Mouse (Mus musculus): ENCODE results near the gene 2900011O08Rik. TPM values are rescaled to one million over a fixed set of nuclear protein-coding genes. Genes with fewer than 3 reads are reported as not detected.

2900011O08Rik gene
- 0.17 and 0.38 TPM in 2 replicates for polyA plus RNA-seq (2012; rRNA removed)

GRCm38 (mm10) chr16:13986574-13987478 lies at the start of gene 2900011O08Rik, which contains the start of gene Ifitm7:
Gene 2900011O08Rik (plus strand): TSS chr16:13986604.
Gene Ifitm7 (minus strand): TSS chr16:13986888.
- Histone ChIP-seq H3K27me3 (ENCODE audit: control insufficient read depth, insufficient read depth, low read length) (0 out of 2 replicates have a peak, but pooled peaks cover 3% of the 10 kb centered on the region), H3K36me3 (ENCODE audit: control insufficient read depth, insufficient read depth, low read length) (no peaks in the 10 kb centered on the region), H3K4me3 (ENCODE audit: control insufficient read depth, insufficient read depth, low read length) (no peak within 1 kb of the TSS), H3K27ac (ENCODE audit: control insufficient read depth, insufficient read depth, low read length) (no peak within 1 kb of the TSS), H3K4me1 (replicated peaks; ENCODE audit: control insufficient read depth, insufficient read depth, low read length) (no peaks in the 10 kb centered on the region)
- TF ChIP-seq POLR2A (IDR thresholded peaks at IDR 0.05; ENCODE audit: control insufficient read depth, extremely low read depth, insufficient read depth, low read length, poor library complexity) (no peak), CTCF (IDR thresholded peaks at IDR 0.05; ENCODE audit: borderline replicate concordance, control insufficient read depth, extremely low read depth, insufficient read depth, low read length, poor library complexity) (no peak)
- 4% methylated on average over 31 of the region's 31 CpGs for WGBS
- DNase-seq: no peak

- no peaks in the 10 kb centered on the region for H3K36me3 ChIP-seq (ENCODE audit: control insufficient read depth, insufficient read depth, low read length)
- no peaks in the 10 kb centered on the region for H3K4me1 ChIP-seq (replicated peaks; ENCODE audit: control insufficient read depth, insufficient read depth, low read length)
- no peak overlapping the region for H3K4me3 ChIP-seq (ENCODE audit: control insufficient read depth, insufficient read depth, low read length)
- 14% methylated on average over 28 of the region's 28 CpGs for WGBS
- no peak for DNase-seq
- no peak overlapping the region for H3K27ac ChIP-seq (ENCODE audit: control insufficient read depth, insufficient read depth, low read length)
- TF ChIP-seq CTCF (IDR thresholded peaks at IDR 0.05; ENCODE audit: borderline replicate concordance, control insufficient read depth, extremely low read depth, insufficient read depth, low read length, poor library complexity) (no peak), POLR2A (IDR thresholded peaks at IDR 0.05; ENCODE audit: control insufficient read depth, extremely low read depth, insufficient read depth, low read length, poor library complexity) (no peak)
- no peaks in the 10 kb centered on the region; the same call in 1 of the 2 replicates for H3K27me3 ChIP-seq (ENCODE audit: control insufficient read depth, insufficient read depth, low read length)
These were observed 46.1 kb upstream of the 2900011O08Rik start for GRCm38 (mm10) chr16:13940139-13940846.

GRCm38 (mm10) chr16:13940847-13941395 lies 45.5 kb upstream of the 2900011O08Rik start:
- 8% methylated on average over 34 of the region's 34 CpGs for WGBS

GRCm38 (mm10) chr16:13944178-13944577 lies 42.2 kb upstream of the 2900011O08Rik start:
- Histone ChIP-seq H3K27ac (ENCODE audit: control insufficient read depth, insufficient read depth, low read length) (no peak overlapping the region), H3K27me3 (ENCODE audit: control insufficient read depth, insufficient read depth, low read length) (no peaks in the 10 kb centered on the region; the same call in 1 of the 2 replicates), H3K36me3 (ENCODE audit: control insufficient read depth, insufficient read depth, low read length) (no peaks in the 10 kb centered on the region), H3K4me1 (replicated peaks; ENCODE audit: control insufficient read depth, insufficient read depth, low read length) (no peaks in the 10 kb centered on the region), H3K4me3 (ENCODE audit: control insufficient read depth, insufficient read depth, low read length) (no peak overlapping the region)
- no peak for DNase-seq
- WGBS: 31% methylated on average over 4 of the region's 4 CpGs
- TF ChIP-seq CTCF (IDR thresholded peaks at IDR 0.05; ENCODE audit: borderline replicate concordance, control insufficient read depth, extremely low read depth, insufficient read depth, low read length, poor library complexity) (no peak), POLR2A (IDR thresholded peaks at IDR 0.05; ENCODE audit: control insufficient read depth, extremely low read depth, insufficient read depth, low read length, poor library complexity) (no peak)

More at GRCm38 (mm10) chr16:13940847-13941395, 45.5 kb upstream of the 2900011O08Rik start:
- TF ChIP-seq CTCF (IDR thresholded peaks at IDR 0.05; ENCODE audit: borderline replicate concordance, control insufficient read depth, extremely low read depth, insufficient read depth, low read length, poor library complexity) (no peak), POLR2A (IDR thresholded peaks at IDR 0.05; ENCODE audit: control insufficient read depth, extremely low read depth, insufficient read depth, low read length, poor library complexity) (no peak)
- Histone ChIP-seq H3K4me3 (ENCODE audit: control insufficient read depth, insufficient read depth, low read length) (no peak overlapping the region), H3K4me1 (replicated peaks; ENCODE audit: control insufficient read depth, insufficient read depth, low read length) (no peaks in the 10 kb centered on the region), H3K27me3 (ENCODE audit: control insufficient read depth, insufficient read depth, low read length) (no peaks in the 10 kb centered on the region; the same call in 1 of the 2 replicates), H3K36me3 (ENCODE audit: control insufficient read depth, insufficient read depth, low read length) (no peaks in the 10 kb centered on the region), H3K27ac (ENCODE audit: control insufficient read depth, insufficient read depth, low read length) (no peak overlapping the region)
- DNase-seq: no peak

- Histone ChIP-seq H3K4me3 (ENCODE audit: control insufficient read depth, insufficient read depth, low read length) (no peak overlapping the region), H3K27ac (ENCODE audit: control insufficient read depth, insufficient read depth, low read length) (no peak overlapping the region), H3K36me3 (ENCODE audit: control insufficient read depth, insufficient read depth, low read length) (no peaks in the 10 kb centered on the region), H3K4me1 (replicated peaks; ENCODE audit: control insufficient read depth, insufficient read depth, low read length) (no peaks in the 10 kb centered on the region), H3K27me3 (ENCODE audit: control insufficient read depth, insufficient read depth, low read length) (no peaks in the 10 kb centered on the region; the same call in 1 of the 2 replicates)
- DNase-seq: no peak
- TF ChIP-seq POLR2A (IDR thresholded peaks at IDR 0.05; ENCODE audit: control insufficient read depth, extremely low read depth, insufficient read depth, low read length, poor library complexity): no peak
- no peak for TF ChIP-seq CTCF (IDR thresholded peaks at IDR 0.05; ENCODE audit: borderline replicate concordance, control insufficient read depth, extremely low read depth, insufficient read depth, low read length, poor library complexity)
- WGBS: 83% methylated on average over 5 of the region's 5 CpGs
These were observed 41.7 kb upstream of the 2900011O08Rik start for GRCm38 (mm10) chr16:13944752-13945151.

- no peak for TF ChIP-seq CTCF (IDR thresholded peaks at IDR 0.05; ENCODE audit: borderline replicate concordance, control insufficient read depth, extremely low read depth, insufficient read depth, low read length, poor library complexity)
- no peak for TF ChIP-seq POLR2A (IDR thresholded peaks at IDR 0.05; ENCODE audit: control insufficient read depth, extremely low read depth, insufficient read depth, low read length, poor library complexity)
- H3K4me3 ChIP-seq (ENCODE audit: control insufficient read depth, insufficient read depth, low read length): no peak overlapping the region
- H3K27me3 ChIP-seq (ENCODE audit: control insufficient read depth, insufficient read depth, low read length): no peaks in the 10 kb centered on the region; the same call in 1 of the 2 replicates
- no peak overlapping the region for H3K27ac ChIP-seq (ENCODE audit: control insufficient read depth, insufficient read depth, low read length)
- no peak for DNase-seq
- 94% methylated on average over 4 of the region's 4 CpGs for WGBS
- H3K4me1 ChIP-seq (replicated peaks; ENCODE audit: control insufficient read depth, insufficient read depth, low read length): no peaks in the 10 kb centered on the region
- no peaks in the 10 kb centered on the region for H3K36me3 ChIP-seq (ENCODE audit: control insufficient read depth, insufficient read depth, low read length)
These were observed 41.3 kb upstream of the 2900011O08Rik start for GRCm38 (mm10) chr16:13945153-13945552.
